Mouse (Mus musculus) NIH3T3 (cell line): ENCODE measurements around the gene Ppp1r3f.

ENCODE experiments used
- DNase-seq: peaks from one replicate; pipeline ENCODE4 v3.0.0-alpha.2; 2012; ENCODE audit warnings: low read depth

Gene Ppp1r3f

DNA sequence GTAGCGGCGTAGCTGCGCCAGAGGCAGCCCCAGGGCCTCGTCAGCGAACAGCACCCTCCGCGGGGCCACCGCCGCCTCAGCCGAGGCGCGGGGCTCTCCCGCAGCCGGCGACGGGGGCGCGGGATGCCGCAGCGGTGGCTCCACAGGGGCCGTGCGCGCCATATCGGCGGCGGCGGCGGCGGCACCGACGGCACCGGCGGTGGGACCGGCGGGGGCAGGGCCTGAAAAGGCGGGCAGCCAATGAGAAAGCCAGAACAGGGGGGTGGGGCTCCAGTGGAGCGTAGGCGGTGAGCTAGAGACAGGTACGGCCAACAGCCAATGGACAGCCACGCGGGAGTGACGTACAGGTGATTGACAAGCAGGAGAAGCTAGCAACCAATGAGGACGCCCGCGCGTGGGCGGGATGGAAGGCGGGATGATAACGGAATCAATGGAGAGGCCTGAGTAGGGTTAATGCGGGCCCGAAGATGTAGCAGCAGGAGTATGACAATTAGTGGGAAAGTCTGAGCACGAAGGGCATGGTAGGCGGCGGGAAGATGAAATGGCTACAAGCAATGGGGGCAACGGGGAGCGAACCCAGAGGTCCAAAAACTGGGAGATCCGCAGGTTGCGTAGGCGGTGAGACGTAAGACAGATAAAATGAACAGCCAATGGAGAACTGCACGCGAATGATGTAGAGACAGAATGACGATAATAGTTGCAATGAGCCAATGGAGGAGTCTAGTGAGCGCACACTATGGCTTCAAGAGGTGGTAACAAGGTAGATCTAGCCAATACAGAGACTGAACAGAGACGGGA lies at the start of gene Ppp1r3f:
TSS of gene Ppp1r3f (minus strand) at position 197 of the 798 bp plus-strand sequence.
- DNase-seq = peak; percentile 96

DNA sequence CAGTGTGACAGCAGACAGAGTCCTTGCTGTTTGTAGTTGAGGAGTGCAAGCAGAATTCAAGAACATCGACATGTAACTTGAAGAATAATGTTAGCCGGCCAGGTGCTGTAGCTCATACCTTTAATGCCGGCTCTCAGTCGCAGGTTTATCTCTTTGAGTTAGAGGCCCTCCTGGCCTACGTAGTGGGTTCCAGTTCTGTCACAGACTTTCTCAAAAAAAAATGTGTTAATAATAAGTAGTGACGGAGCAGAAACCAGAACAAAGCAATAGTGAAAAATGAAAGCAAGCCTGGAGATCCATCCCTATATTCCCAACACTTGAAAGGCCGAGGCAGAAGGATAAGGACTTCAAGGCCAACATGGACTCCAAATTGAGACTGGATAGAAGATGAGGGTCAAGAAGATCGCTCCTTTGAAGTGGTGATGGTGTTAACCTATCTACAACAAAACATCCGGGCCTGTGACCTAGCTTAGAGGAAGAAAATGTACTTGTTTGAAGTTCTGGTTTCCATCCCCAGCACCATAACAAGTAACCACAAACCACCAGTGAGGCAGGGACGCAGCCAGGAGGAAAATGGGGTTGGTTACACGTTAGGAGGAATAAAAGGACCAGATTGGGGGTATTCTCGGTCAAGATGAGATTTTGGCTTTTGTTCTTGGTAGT lies 43.9 kb upstream of the Ppp1r3f start:
- no peak for DNase-seq

- DNase-seq = no peak
Observed at GRCm38 (mm10) chrX:7610536-7611258, 36.6 kb upstream of the Ppp1r3f start.

DNA sequence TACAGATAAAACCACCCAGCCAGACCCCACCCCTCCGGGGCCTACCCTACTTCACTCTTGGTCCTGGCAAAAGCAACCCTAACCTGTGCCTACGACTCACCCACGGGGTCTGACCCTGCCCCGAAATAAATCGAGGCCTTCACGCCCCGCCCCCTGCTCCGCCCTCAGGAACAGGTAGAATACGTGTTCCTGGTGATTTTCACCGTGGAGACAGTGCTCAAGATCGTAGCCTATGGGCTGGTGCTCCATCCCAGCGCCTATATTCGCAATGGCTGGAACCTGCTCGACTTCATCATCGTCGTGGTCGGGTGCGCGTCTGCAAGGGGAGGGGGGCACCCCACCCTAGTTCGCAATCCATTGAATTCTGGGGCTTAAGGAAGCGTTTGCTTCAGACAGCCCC lies 36.0 kb upstream of the Ppp1r3f start:
- no peak for DNase-seq

GRCm38 (mm10) chrX:7606783-7607182 lies 32.7 kb upstream of the Ppp1r3f start, which contains the start of gene Cacna1f:
Cacna1f (plus strand) TSS chrX:7607083.
- DNase-seq = no peak

GRCm38 (mm10) chrX:7605575-7605941 lies 31.5 kb upstream of the Ppp1r3f start:
- DNase-seq = no peak

DNA sequence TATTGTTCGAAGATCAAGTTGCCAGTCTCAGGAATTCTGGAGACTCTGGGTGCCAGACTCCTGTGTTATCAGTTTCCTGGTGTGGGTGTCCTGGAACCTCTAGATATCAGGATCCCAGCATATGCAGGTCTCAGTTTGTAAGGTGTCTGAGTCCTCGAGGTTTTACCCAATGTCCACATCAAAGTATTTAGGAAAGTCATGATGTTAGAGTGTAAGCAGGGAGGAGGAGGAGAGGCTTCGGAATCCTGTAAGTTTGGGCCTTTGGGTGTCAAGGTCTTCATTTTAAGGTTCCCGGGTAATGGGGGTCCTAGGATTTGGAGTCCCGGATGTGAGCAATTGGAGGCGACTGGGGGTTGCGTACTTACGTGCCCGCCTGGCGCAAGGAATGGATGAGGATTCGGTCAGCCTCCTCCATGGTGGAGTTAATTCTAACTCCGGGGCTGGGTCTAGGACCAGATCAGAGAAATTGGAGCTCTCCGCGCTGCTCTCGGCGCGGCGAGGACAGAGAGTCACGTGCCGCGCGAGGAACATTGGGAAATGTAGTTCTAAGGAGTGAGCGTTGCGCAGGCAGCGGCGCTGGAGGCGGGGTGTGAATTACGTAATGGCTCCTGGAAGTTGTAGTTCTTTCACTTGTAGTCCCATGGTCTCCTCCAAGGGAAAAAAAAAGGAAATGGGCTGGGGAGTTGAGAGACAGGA lies 30.9 kb upstream of the Ppp1r3f start, which contains the start of gene Ccdc22:
TSS of gene Ccdc22 (minus strand) at position 639 of the 696 bp plus-strand sequence.
- peak; percentile 93 for DNase-seq

DNA sequence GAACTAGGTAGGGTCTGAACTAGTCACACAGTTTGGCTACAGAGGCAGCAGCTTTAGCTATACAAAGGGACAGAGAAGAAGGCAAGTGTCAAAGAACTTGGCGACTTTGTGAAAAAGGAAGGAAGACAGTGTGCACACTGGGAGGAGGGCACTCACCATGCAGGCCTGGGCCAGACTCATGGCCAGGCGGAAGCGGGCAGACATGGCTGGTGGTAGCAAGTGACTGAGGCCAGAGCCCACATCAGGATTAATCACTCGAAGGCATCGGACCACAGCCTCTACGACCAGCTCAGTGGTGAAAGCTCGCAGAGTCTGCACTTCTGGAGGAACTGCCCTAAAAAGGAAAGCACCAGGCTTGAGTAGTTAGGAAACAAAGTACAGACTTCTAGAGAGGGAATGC lies 29.9 kb upstream of the Ppp1r3f start:
- no peak for DNase-seq

DNA sequence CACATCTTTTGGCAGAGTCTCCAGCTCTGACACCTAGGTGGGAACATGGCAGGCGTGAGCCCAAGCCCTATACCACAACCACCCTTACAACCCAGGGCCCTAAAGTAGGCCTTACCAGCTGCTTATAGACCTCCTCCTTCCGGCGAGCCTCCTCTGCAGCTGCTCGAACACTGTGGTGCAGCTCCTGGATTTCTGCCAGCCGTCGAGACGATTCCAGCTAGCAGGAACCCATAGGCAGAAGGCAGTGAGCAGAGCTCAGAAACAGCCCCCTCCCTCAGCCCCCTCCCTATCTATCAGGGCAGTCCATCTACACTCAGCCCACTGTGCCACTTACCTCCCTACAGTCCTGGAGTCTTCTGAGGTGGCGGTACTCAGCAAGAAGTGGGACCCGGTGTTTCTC lies 21.3 kb upstream of the Ppp1r3f start:
- no peak for DNase-seq

- no peak for DNase-seq
Observed at GRCm38 (mm10) chrX:7586356-7586755, 12.3 kb upstream of the Ppp1r3f start.

DNA sequence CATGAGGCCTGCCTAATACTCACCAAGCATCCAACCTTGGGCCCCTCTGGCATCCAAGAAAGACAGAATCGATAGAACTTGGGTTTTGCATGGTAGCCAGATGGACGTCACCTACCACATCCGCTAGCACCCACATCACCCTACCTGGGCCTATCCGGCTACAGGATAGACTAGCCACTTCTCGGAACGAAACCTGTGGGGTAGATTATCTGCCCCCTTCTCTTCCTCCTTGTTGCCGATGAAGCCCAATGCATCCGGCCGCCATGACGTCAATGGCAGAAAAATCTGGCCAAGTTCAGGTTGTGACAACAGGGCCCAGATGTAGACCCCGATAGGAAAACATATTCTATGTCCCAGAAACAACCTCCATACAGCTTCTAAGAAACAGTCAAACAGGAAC lies 9.8 kb upstream of the Ppp1r3f start:
- no peak for DNase-seq

GRCm38 (mm10) chrX:7581151-7581550 lies 7.1 kb upstream of the Ppp1r3f start:
- DNase-seq = no peak

- DNase-seq = no peak
Observed at GRCm38 (mm10) chrX:7574885-7575231, 775 bp upstream of the Ppp1r3f start.

GRCm38 (mm10) chrX:7573176-7574086 lies 652 bp downstream of the Ppp1r3f start, which contains the start of gene Foxp3:
Foxp3 (plus strand) TSS chrX:7573644.
- peak; percentile 30 for DNase-seq

- DNase-seq = no peak
Observed at GRCm38 (mm10) chrX:7572466-7572865, 1.6 kb downstream of the Ppp1r3f start.

- no peak for DNase-seq
Observed at GRCm38 (mm10) chrX:7571565-7572136, 2.4 kb downstream of the Ppp1r3f start.

- DNase-seq = peak; percentile 12
Observed at GRCm38 (mm10) chrX:7570481-7571175, 3.5 kb downstream of the Ppp1r3f start.

- DNase-seq = no peak
Observed at GRCm38 (mm10) chrX:7567491-7567890, 6.6 kb downstream of the Ppp1r3f start.

GRCm38 (mm10) chrX:7566352-7566751 lies 7.7 kb downstream of the Ppp1r3f start:
- no peak for DNase-seq

GRCm38 (mm10) chrX:7563076-7563475 lies 11.0 kb downstream of the Ppp1r3f start:
- DNase-seq = no peak
